Mouse (Mus musculus) myocyte (in vitro differentiated cells): ENCODE measurements at regions not wholly inside any gene's neighbourhood (a gene's known extent, or its start where the extent isn't known, plus 50 kb on each side); places are given as distances from the start of the nearest gene placed in this dataset.

Experiments
- CEBPB ChIP-seq: IDR thresholded peaks from 2 replicates; pipeline ENCODE4 v1.6.1; 2011; ENCODE audit warnings: mild to moderate bottlenecking, moderate library complexity; ENCODE audit not compliant: poor library complexity, insufficient read depth, severe bottlenecking
- E2F4 ChIP-seq: IDR thresholded peaks from one replicate; pipeline ENCODE4 v1.6.1; 2011; ENCODE audit warnings: mild to moderate bottlenecking, control low read depth, moderate library complexity; ENCODE audit not compliant: insufficient read depth
- MAX ChIP-seq: IDR thresholded peaks from one replicate; pipeline ENCODE4 v1.6.1; 2011; ENCODE audit warnings: low read depth, mild to moderate bottlenecking, control low read depth
- MYOD1 ChIP-seq, 3 experiments: IDR thresholded peaks; one replicate each; pipeline ENCODE4 v1.6.1; 2011; ENCODE audit warnings: control low read depth in 2 of 3, low read depth in 2 of 3, mild to moderate bottlenecking in 2 of 3, moderate library complexity in 1 of 3; ENCODE audit not compliant: insufficient read length in 2 of 3, control insufficient read depth in 1 of 3
- MYOG ChIP-seq, 3 experiments: IDR thresholded peaks; one replicate each; pipeline ENCODE4 v1.6.1; 2011; ENCODE audit warnings: control low read depth in 2 of 3, low read depth in 2 of 3, mild to moderate bottlenecking in 2 of 3; ENCODE audit not compliant: insufficient read length in 2 of 3, control insufficient read depth in 1 of 3, insufficient read depth in 1 of 3
- POLR2A ChIP-seq: IDR thresholded peaks from one replicate; pipeline ENCODE4 v1.6.1; 2011; ENCODE audit warnings: low read depth, mild to moderate bottlenecking, control low read depth, moderate library complexity; ENCODE audit not compliant: insufficient read length
- POLR2AphosphoS2 ChIP-seq: IDR thresholded peaks from one replicate; pipeline ENCODE4 v1.6.1; 2011; ENCODE audit warnings: low read depth, control low read depth; ENCODE audit not compliant: insufficient read length
- TCF12 ChIP-seq: IDR thresholded peaks from one replicate; pipeline ENCODE4 v1.6.1; 2011; ENCODE audit warnings: mild to moderate bottlenecking, control low read depth; ENCODE audit not compliant: poor library complexity, insufficient read depth, severe bottlenecking
- TCF3 ChIP-seq: IDR thresholded peaks from one replicate; pipeline ENCODE4 v1.6.1; 2011; ENCODE audit warnings: low read depth, control low read depth; ENCODE audit not compliant: insufficient read length
- USF1 ChIP-seq: IDR thresholded peaks from one replicate; pipeline ENCODE4 v1.6.1; 2011; ENCODE audit warnings: low read depth, mild to moderate bottlenecking, control low read depth, moderate library complexity

GRCm38 (mm10) chr14:66561042-66561590, 552.1 kb upstream of the Gulo start:
- no peak for TF ChIP-seq CEBPB
- no peak for TF ChIP-seq USF1
- no peak for TF ChIP-seq POLR2A
- TF ChIP-seq TCF12: no peak
- TF ChIP-seq MAX: no peak
- TF ChIP-seq E2F4: no peak
- no peak for TF ChIP-seq MYOD1 (IDR thresholded peaks at IDR 0.05; ENCODE audit: control insufficient read depth in 1 of 3, insufficient read length in 2 of 3, low read depth in 2 of 3)
- TF ChIP-seq MYOG (IDR thresholded peaks at IDR 0.05; ENCODE audit: control insufficient read depth in 1 of 3, insufficient read depth in 1 of 3, insufficient read length in 2 of 3, low read depth in 2 of 3): no peak
- TF ChIP-seq TCF3: no peak
- TF ChIP-seq POLR2AphosphoS2: no peak
